Mouse (Mus musculus) MEL (cell line): Measurements from ENCODE around the gene Glo1. TPM values are rescaled to one million over a fixed set of nuclear protein-coding genes. Genes with fewer than 3 reads are reported as not detected.

ENCODE experiments used
- DNase-seq: peaks from one replicate; pipeline ENCODE4 v3.0.0; 2011; ENCODE audit warnings: low read depth, low spot score
- H3K27ac ChIP-seq: 2 replicates; pipeline ENCODE4 v1.5.1; 2012; ENCODE audit warnings: low read depth, mild to moderate bottlenecking, control low read depth, low read length, moderate library complexity; ENCODE audit not compliant: control insufficient read depth
- H3K27me3 ChIP-seq, 2 experiments: fragments of 150-350 bp in 1 of 2; sonication (generic) in 1 of 2; 2 replicates each; pipeline ENCODE4 v1.6.1; 2012; ENCODE audit warnings: low read length in 2 of 2, mild to moderate bottlenecking in 2 of 2, improper control_type of control experiment in 1 of 2, moderate library complexity in 1 of 2; ENCODE audit not compliant: insufficient read depth in 2 of 2, control insufficient read depth in 1 of 2
- H3K36me3 ChIP-seq, 2 experiments: 2 replicates each; pipeline ENCODE4 v1.6.1; 2012 to 2014; ENCODE audit warnings: low read length in 2 of 2, improper control_type of control experiment in 1 of 2, inconsistent platforms in 1 of 2, mild to moderate bottlenecking in 1 of 2; ENCODE audit not compliant: insufficient read depth in 2 of 2, control insufficient read depth in 1 of 2
- H3K4me1 ChIP-seq, 2 experiments: fragments of 150-350 bp in 1 of 2; sonication (generic) in 1 of 2; 2 replicates each; pipeline ENCODE4 v1.6.1; 2012; ENCODE audit warnings: low read length in 2 of 2, improper control_type of control experiment in 1 of 2, mild to moderate bottlenecking in 1 of 2; ENCODE audit not compliant: insufficient read depth in 2 of 2, control insufficient read depth in 1 of 2
- H3K4me3 ChIP-seq, 2 experiments: fragments of 150-350 bp in 1 of 2; sonication (generic) in 1 of 2; 2 replicates each; pipeline ENCODE4 v1.5.1; 2012; ENCODE audit warnings: low read depth in 2 of 2, low read length in 2 of 2, mild to moderate bottlenecking in 2 of 2, moderate library complexity in 2 of 2, control low read depth in 1 of 2, improper control_type of control experiment in 1 of 2; ENCODE audit not compliant: control insufficient read depth in 1 of 2, insufficient read depth in 1 of 2
- H3K79me2 ChIP-seq: 2 replicates; pipeline ENCODE4 v1.6.1; 2012; ENCODE audit warnings: mild to moderate bottlenecking, low read length, moderate library complexity; ENCODE audit not compliant: control insufficient read depth, poor library complexity, insufficient read depth
- H3K9ac ChIP-seq: 2 replicates; pipeline ENCODE4 v1.6.1; 2012; ENCODE audit warnings: low read depth, mild to moderate bottlenecking, control low read depth, low read length, moderate library complexity; ENCODE audit not compliant: control insufficient read depth, poor library complexity, severe bottlenecking
- H3K9me3 ChIP-seq: fragments of 150-350 bp; sonication (generic); replicated peaks from 2 replicates; pipeline ENCODE4 v1.6.1; 2012; ENCODE audit warnings: mild to moderate bottlenecking, low read length, improper control_type of control experiment, moderate library complexity; ENCODE audit not compliant: insufficient read depth
- CTCF ChIP-seq, 3 experiments: IDR thresholded peaks in 2 of 3; conservative IDR thresholded peaks in 1 of 3; 2 replicates each; pipeline ENCODE4 v1.5.1; 2011 to 2012; ENCODE audit warnings: low read length in 3 of 3, low read depth in 2 of 3, mild to moderate bottlenecking in 2 of 3, improper control_type of control experiment in 1 of 3, inconsistent platforms in 1 of 3, mixed read lengths in 1 of 3, moderate library complexity in 1 of 3; ENCODE audit not compliant: control insufficient read depth in 1 of 3, insufficient read depth in 1 of 3, poor library complexity in 1 of 3, severe bottlenecking in 1 of 3
- E2F4 ChIP-seq: IDR thresholded peaks from 2 replicates; pipeline ENCODE4 v1.6.1; 2011; ENCODE audit warnings: low read depth, low read length, improper control_type of control experiment, borderline replicate concordance
- EP300 ChIP-seq, 2 experiments: IDR thresholded peaks; 2 replicates each; pipeline ENCODE4 v1.6.1; 2011; ENCODE audit warnings: improper control_type of control experiment in 2 of 2, low read length in 2 of 2, low read depth in 1 of 2, mild to moderate bottlenecking in 1 of 2
- ETS1 ChIP-seq: IDR thresholded peaks from 2 replicates; pipeline ENCODE4 v1.6.1; 2012; ENCODE audit warnings: low read depth, mild to moderate bottlenecking, inconsistent platforms, low read length, improper control_type of control experiment, moderate library complexity
- GABPA ChIP-seq: IDR thresholded peaks from 2 replicates; pipeline ENCODE4 v1.6.1; 2012; ENCODE audit warnings: low read depth, mild to moderate bottlenecking, inconsistent platforms, low read length, improper control_type of control experiment, moderate library complexity
- GATA1 ChIP-seq: IDR thresholded peaks from 2 replicates; pipeline ENCODE4 v1.6.1; 2011; ENCODE audit warnings: low read depth, low read length, improper control_type of control experiment
- JUND ChIP-seq: IDR thresholded peaks from 2 replicates; pipeline ENCODE4 v1.6.1; 2011; ENCODE audit warnings: low read depth, mild to moderate bottlenecking, improper control_type of control experiment, low read length
- KAT2A ChIP-seq: conservative IDR thresholded peaks from 2 replicates; pipeline ENCODE4 v1.6.1; 2012; ENCODE audit warnings: low read depth, low read length, improper control_type of control experiment, inconsistent platforms
- MAFK ChIP-seq: IDR thresholded peaks from 2 replicates; pipeline ENCODE4 v1.6.1; 2011; ENCODE audit warnings: low read depth, mild to moderate bottlenecking, low read length, improper control_type of control experiment, borderline replicate concordance
- MYB ChIP-seq: IDR thresholded peaks from 2 replicates; pipeline ENCODE4 v1.6.1; 2011; ENCODE audit warnings: mild to moderate bottlenecking, low read depth, low read length, improper control_type of control experiment
- MYC ChIP-seq: IDR thresholded peaks from 2 replicates; pipeline ENCODE4 v1.6.1; 2011; ENCODE audit warnings: low read depth, mild to moderate bottlenecking, low read length, improper control_type of control experiment, moderate library complexity
- POLR2A ChIP-seq, 2 experiments: IDR thresholded peaks; 2 replicates each; pipeline ENCODE4 v1.6.1; 2011 to 2012; ENCODE audit warnings: low read length in 2 of 2, mild to moderate bottlenecking in 2 of 2, control low read depth in 1 of 2, improper control_type of control experiment in 1 of 2, low read depth in 1 of 2, moderate library complexity in 1 of 2; ENCODE audit not compliant: control insufficient read depth in 1 of 2, insufficient read depth in 1 of 2, poor library complexity in 1 of 2
- POLR2AphosphoS5 ChIP-seq: IDR thresholded peaks from 2 replicates; pipeline ENCODE4 v1.6.1; 2012; ENCODE audit warnings: low read depth, borderline replicate concordance, mild to moderate bottlenecking, inconsistent platforms, low read length, moderate library complexity, mixed read lengths
- RAD21 ChIP-seq: IDR thresholded peaks from 2 replicates; pipeline ENCODE4 v1.6.1; 2011; ENCODE audit warnings: mild to moderate bottlenecking, low read depth, low read length, improper control_type of control experiment
- RCOR1 ChIP-seq: IDR thresholded peaks from 2 replicates; pipeline ENCODE4 v1.6.1; 2012; ENCODE audit warnings: low read depth, mild to moderate bottlenecking, inconsistent platforms, low read length, improper control_type of control experiment
- SIN3A ChIP-seq: IDR thresholded peaks from 2 replicates; pipeline ENCODE4 v1.6.1; 2012; ENCODE audit warnings: low read length, improper control_type of control experiment, inconsistent platforms
- SMC3 ChIP-seq: IDR thresholded peaks from 2 replicates; pipeline ENCODE4 v1.6.1; 2011; ENCODE audit warnings: low read depth, low read length, improper control_type of control experiment
- TAL1 ChIP-seq: IDR thresholded peaks from 2 replicates; pipeline ENCODE4 v1.6.1; 2012; ENCODE audit warnings: mild to moderate bottlenecking, inconsistent platforms, low read length, moderate library complexity, mixed read lengths
- TBP ChIP-seq: IDR thresholded peaks from 2 replicates; pipeline ENCODE4 v1.8.0; 2011; ENCODE audit warnings: low read depth, low read length, improper control_type of control experiment
- TCF12 ChIP-seq: IDR thresholded peaks from 2 replicates; pipeline ENCODE4 v1.6.1; 2014; ENCODE audit warnings: low read depth, mild to moderate bottlenecking, inconsistent platforms, low read length, improper control_type of control experiment, moderate library complexity
- USF2 ChIP-seq, 2 experiments: IDR thresholded peaks; 2 replicates each; pipeline ENCODE4 v1.6.1; 2011 to 2012; ENCODE audit warnings: improper control_type of control experiment in 2 of 2, low read length in 2 of 2, borderline replicate concordance in 1 of 2, inconsistent platforms in 1 of 2, low read depth in 1 of 2, mild to moderate bottlenecking in 1 of 2; ENCODE audit not compliant: insufficient read depth in 1 of 2
- ZC3H11A ChIP-seq: IDR thresholded peaks from 2 replicates; pipeline ENCODE4 v1.6.1; 2012; ENCODE audit warnings: low read depth, mild to moderate bottlenecking, inconsistent platforms, low read length, improper control_type of control experiment
- ZNF384 ChIP-seq: IDR thresholded peaks from 2 replicates; pipeline ENCODE4 v1.6.1; 2012; ENCODE audit warnings: low read depth, mild to moderate bottlenecking, inconsistent platforms, low read length, improper control_type of control experiment
- polyA plus RNA-seq, 2 experiments: library from polyadenylated mRNA; stranded (reverse) in 1 of 2; unstranded in 1 of 2; fragments of >175 nt in 1 of 2; fragments of >200 nt in 1 of 2; gene quantifications; 2 replicates each; pipeline versions ENCODE4 v1.2.1 to v1.2.4; 2012; ENCODE audit warnings: low replicate concordance in 2 of 2, low read depth in 1 of 2; ENCODE audit not compliant: insufficient read length in 2 of 2, insufficient read depth in 1 of 2, missing spikeins in 1 of 2
- total RNA-seq: library from RNA; depleted of rRNA; stranded (reverse); fragments of 300-350 nt; gene quantifications from 2 replicates; pipeline ENCODE4 v1.2.3, GENCODE M21; 2012

Gene Glo1
- total and polyA plus RNA-seq, 3 experiments, result 58.5 to 288 (median 260) TPM

DNA sequence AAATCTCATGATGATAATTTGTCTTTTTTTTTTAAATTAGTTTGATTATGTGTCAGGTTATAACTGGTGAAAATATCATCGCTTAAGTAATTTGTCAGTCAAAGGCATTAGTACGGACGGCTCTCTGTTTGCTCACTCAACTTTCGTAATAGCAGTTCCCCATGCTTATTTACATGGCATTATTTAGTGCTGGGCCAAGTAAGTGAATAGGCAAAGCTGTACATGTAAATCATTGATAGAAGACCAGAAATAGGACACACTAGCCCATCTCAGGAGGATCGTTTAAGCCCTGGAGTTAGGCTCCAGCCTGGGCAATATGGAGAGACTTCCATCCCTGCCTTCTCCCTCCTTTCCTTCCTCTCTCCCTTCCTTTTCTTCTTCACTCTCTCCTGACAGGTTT is 14.2 kb upstream of the Glo1 start:
- no peaks in the 10 kb centered on the region for H3K9me3 ChIP-seq
- no peak overlapping the region for H3K4me3 ChIP-seq
- H3K79me2 ChIP-seq, result no peaks in the 10 kb centered on the region
- peaks cover 0 to 3% of the 10 kb centered on the region in 2 experiments; a peak in 2 of 4 replicates for H3K36me3 ChIP-seq
- H3K27ac ChIP-seq, result no peak overlapping the region
- H3K9ac ChIP-seq, result no peak overlapping the region
- no peak for DNase-seq
- TF ChIP-seq ZNF384, result no peak
- no peak for TF ChIP-seq POLR2A (IDR thresholded peaks at IDR 0.05; ENCODE audit: control insufficient read depth in 1 of 2, insufficient read depth in 1 of 2, low read depth in 1 of 2, low read length in 2 of 2, poor library complexity in 1 of 2)
- TF ChIP-seq JUND, result no peak
- TF ChIP-seq TCF12, result no peak
- no peak for TF ChIP-seq GABPA
- TF ChIP-seq TBP, result no peak
- TF ChIP-seq ETS1, result no peak
- TF ChIP-seq CTCF (IDR thresholded peaks at IDR 0.05 in 2 of 3, conservative IDR thresholded peaks at IDR 0.05 in 1 of 3; ENCODE audit: control insufficient read depth in 1 of 3, insufficient read depth in 1 of 3, low read depth in 2 of 3, low read length in 3 of 3, poor library complexity in 1 of 3, severe bottlenecking in 1 of 3), result no peak
- TF ChIP-seq SIN3A, result no peak
- TF ChIP-seq RAD21, result no peak
- no peak for TF ChIP-seq MYC
- TF ChIP-seq ZC3H11A, result no peak
- no peak for TF ChIP-seq USF2 (IDR thresholded peaks at IDR 0.05; ENCODE audit: borderline replicate concordance in 1 of 2, insufficient read depth in 1 of 2, low read depth in 1 of 2, low read length in 2 of 2)
- TF ChIP-seq MYB, result no peak
- no peaks in the 10 kb centered on the region for H3K27me3 ChIP-seq
- no peaks in the 10 kb centered on the region for H3K4me1 ChIP-seq

DNA sequence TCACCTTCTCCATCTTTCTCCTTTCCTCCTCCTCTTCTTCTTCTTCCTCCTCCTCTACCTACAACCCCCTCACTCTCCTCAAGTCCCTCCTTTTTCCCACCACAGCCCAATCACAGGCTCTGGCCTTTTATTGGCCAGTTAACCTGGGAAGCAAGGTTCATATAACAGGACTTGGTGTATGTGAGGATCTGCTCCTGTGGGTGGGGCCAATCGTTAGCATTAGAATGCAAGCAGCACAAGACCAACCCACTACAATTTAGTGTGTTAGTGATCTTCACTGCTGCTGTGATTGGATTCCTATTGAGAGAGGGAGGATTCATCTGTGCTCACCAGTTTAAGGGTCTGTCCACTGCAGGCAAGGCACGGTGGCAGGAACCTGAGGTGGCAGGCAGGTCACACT is 12.3 kb upstream of the Glo1 start:
- peaks cover 0 to 3% of the 10 kb centered on the region in 2 experiments; a peak in 2 of 4 replicates for H3K36me3 ChIP-seq
- H3K4me1 ChIP-seq, result no peaks in the 10 kb centered on the region
- no peak for DNase-seq
- H3K27ac ChIP-seq, result no peak overlapping the region
- TF ChIP-seq TAL1 (no peak), CTCF (IDR thresholded peaks at IDR 0.05 in 2 of 3, conservative IDR thresholded peaks at IDR 0.05 in 1 of 3; ENCODE audit: control insufficient read depth in 1 of 3, insufficient read depth in 1 of 3, low read depth in 2 of 3, low read length in 3 of 3, poor library complexity in 1 of 3, severe bottlenecking in 1 of 3) (no peak), MYC (no peak), TBP (no peak), SMC3 (no peak), E2F4 (no peak), MYB (no peak), GATA1 (no peak), EP300 (IDR thresholded peaks at IDR 0.05; ENCODE audit: low read depth in 1 of 2, low read length in 2 of 2) (no peak), MAFK (no peak), KAT2A (no peak), RAD21 (no peak), POLR2AphosphoS5 (no peak), RCOR1 (no peak)
- no peaks in the 10 kb centered on the region for H3K27me3 ChIP-seq
- H3K79me2 ChIP-seq, result no peaks in the 10 kb centered on the region
- H3K4me3 ChIP-seq, result no peak overlapping the region
- H3K9ac ChIP-seq, result no peak overlapping the region
- H3K9me3 ChIP-seq, result no peaks in the 10 kb centered on the region
